Mouse (Mus musculus) neural tube, embryonic 15.5 days (tissue): ENCODE results near the gene Chst8. TPM values are rescaled to one million over a fixed set of nuclear protein-coding genes. Genes with fewer than 3 reads are reported as not detected.

ENCODE experiments used
- ATAC-seq: fragments of 200-750 bp; cut with Nextera tagmentation; 2 replicates; pipeline ENCODE4 v1.8.0; 2017; ENCODE audit warnings: mild to moderate bottlenecking, moderate TSS enrichment, moderate library complexity; ENCODE audit not compliant: low FRiP score
- H3K27ac ChIP-seq: fragments of 300-500 bp; sonication (generic); replicated peaks from 2 replicates; pipeline ENCODE4 v1.5.1; 2015; ENCODE audit warnings: mild to moderate bottlenecking, inconsistent platforms
- H3K27me3 ChIP-seq: fragments of 300-500 bp; sonication (generic); replicated peaks from 2 replicates; pipeline ENCODE4 v1.6.1; 2015; ENCODE audit warnings: inconsistent platforms
- H3K36me3 ChIP-seq: fragments of 300-500 bp; sonication (generic); 2 replicates; pipeline ENCODE4 v1.6.1; 2015; ENCODE audit warnings: inconsistent platforms
- H3K4me1 ChIP-seq: fragments of 300-500 bp; sonication (generic); 2 replicates; pipeline ENCODE4 v1.6.1; 2015; ENCODE audit warnings: inconsistent platforms
- H3K4me2 ChIP-seq: fragments of 300-500 bp; sonication (generic); 2 replicates; pipeline ENCODE4 v1.6.1; 2015; ENCODE audit warnings: inconsistent platforms, mild to moderate bottlenecking, moderate library complexity
- H3K4me3 ChIP-seq: fragments of 300-500 bp; sonication (generic); replicated peaks from 2 replicates; pipeline ENCODE4 v1.5.1; 2015; ENCODE audit warnings: mild to moderate bottlenecking, inconsistent platforms
- H3K9ac ChIP-seq: fragments of 300-500 bp; sonication (generic); replicated peaks from 2 replicates; pipeline ENCODE4 v1.6.1; 2015; ENCODE audit warnings: mild to moderate bottlenecking, inconsistent platforms
- H3K9me3 ChIP-seq: fragments of 300-500 bp; sonication (generic); replicated peaks from 2 replicates; pipeline ENCODE4 v1.6.1; 2016; ENCODE audit warnings: inconsistent platforms
- WGBS: fragments of 180-500 bp; shearing (Covaris S2); methylation state at CpG from one replicate; pipeline ENCODE4 v1.1.7; 2015; ENCODE audit warnings: mixed read lengths; 5-methylcytosine and 5-hydroxymethylcytosine counted together
- polyA plus RNA-seq: library from polyadenylated mRNA; unstranded; fragments of >200 nt; fragmentation: Nextera tagmentation; extraction: Ambion mirVana; gene quantifications from 2 replicates; pipeline ENCODE4 v1.2.1, GENCODE M21; 2015

Chst8 gene
- polyA plus RNA-seq, 1 experiment from 2014 or later, result 13.3 TPM

- Histone ChIP-seq H3K9me3 (no peaks in the 10 kb centered on the region), H3K27ac (no peak overlapping the region), H3K36me3 (no peaks in the 10 kb centered on the region), H3K27me3 (no peaks in the 10 kb centered on the region), H3K9ac (no peak overlapping the region), H3K4me3 (no peak overlapping the region), H3K4me1 (no peaks in the 10 kb centered on the region), H3K4me2 (no peak overlapping the region)
- 24% methylated on average over 11 of the region's 11 CpGs for WGBS
- no peak for ATAC-seq
Measured at GRCm38 (mm10) chr7:34702718-34703351, 109.7 kb downstream of the Chst8 start.

GRCm38 (mm10) chr7:34699888-34700287, 112.6 kb downstream of the Chst8 start:
- Histone ChIP-seq H3K4me2 (no peak overlapping the region), H3K27me3 (no peaks in the 10 kb centered on the region), H3K9ac (no peak overlapping the region), H3K4me3 (no peak overlapping the region), H3K27ac (no peak overlapping the region), H3K9me3 (no peaks in the 10 kb centered on the region), H3K36me3 (no peaks in the 10 kb centered on the region), H3K4me1 (peaks cover 5% of the 10 kb centered on the region; the same call in 1 of the 2 replicates)
- ATAC-seq, result no peak
- WGBS, result 72% methylated on average over 3 of the region's 3 CpGs

- Histone ChIP-seq H3K9ac (no peak overlapping the region), H3K27ac (no peak overlapping the region), H3K4me1 (peaks cover 5% of the 10 kb centered on the region; the same call in 1 of the 2 replicates), H3K36me3 (no peaks in the 10 kb centered on the region), H3K27me3 (no peaks in the 10 kb centered on the region), H3K9me3 (no peaks in the 10 kb centered on the region), H3K4me2 (no peak overlapping the region), H3K4me3 (no peak overlapping the region)
- WGBS, result 40% methylated on average over 9 of the region's 9 CpGs
- no peak for ATAC-seq
Measured at GRCm38 (mm10) chr7:34698221-34698620, 114.3 kb downstream of the Chst8 start.

- Histone ChIP-seq H3K4me3 (no peak overlapping the region), H3K4me1 (peaks cover 12% of the 10 kb centered on the region), H3K9me3 (no peaks in the 10 kb centered on the region), H3K27me3 (no peaks in the 10 kb centered on the region), H3K4me2 (no peak overlapping the region), H3K9ac (no peak overlapping the region), H3K36me3 (no peaks in the 10 kb centered on the region), H3K27ac (no peak overlapping the region)
- WGBS, result 35% methylated on average over 9 of the region's 9 CpGs
- no peak for ATAC-seq
Measured at GRCm38 (mm10) chr7:34696086-34696485, 116.4 kb downstream of the Chst8 start.

- Histone ChIP-seq H3K27me3 (no peaks in the 10 kb centered on the region), H3K9me3 (no peaks in the 10 kb centered on the region), H3K4me2 (no peak overlapping the region), H3K27ac (no peak overlapping the region), H3K9ac (no peak overlapping the region), H3K36me3 (no peaks in the 10 kb centered on the region), H3K4me3 (no peak overlapping the region), H3K4me1 (peaks cover 23% of the 10 kb centered on the region)
- 33% methylated on average over 9 of the region's 9 CpGs for WGBS
- ATAC-seq, result no peak
Measured at GRCm38 (mm10) chr7:34694898-34695297, 117.6 kb downstream of the Chst8 start.

GRCm38 (mm10) chr7:34693916-34694315, 118.6 kb downstream of the Chst8 start:
- no peaks in the 10 kb centered on the region for H3K36me3 ChIP-seq
- H3K27me3 ChIP-seq, result no peaks in the 10 kb centered on the region
- H3K4me3 ChIP-seq, result no peak overlapping the region
- no peak overlapping the region for H3K9ac ChIP-seq
- ATAC-seq, result no peak
- WGBS, result 94% methylated on average over 13 of the region's 13 CpGs
- H3K27ac ChIP-seq, result no peak overlapping the region
- H3K4me2 ChIP-seq, result no peak overlapping the region
- H3K9me3 ChIP-seq, result no peaks in the 10 kb centered on the region
- peaks cover 27% of the 10 kb centered on the region for H3K4me1 ChIP-seq

- no peak overlapping the region for H3K4me3 ChIP-seq
- no peak overlapping the region for H3K9ac ChIP-seq
- ATAC-seq, result no peak
- no peaks in the 10 kb centered on the region for H3K9me3 ChIP-seq
- WGBS, result 56% methylated on average over 4 of the region's 4 CpGs
- no peak overlapping the region for H3K4me2 ChIP-seq
- H3K36me3 ChIP-seq, result no peaks in the 10 kb centered on the region
- H3K4me1 ChIP-seq, result peaks cover 28% of the 10 kb centered on the region
- no peaks in the 10 kb centered on the region for H3K27me3 ChIP-seq
- H3K27ac ChIP-seq, result no peak overlapping the region
Measured at GRCm38 (mm10) chr7:34693072-34693471, 119.4 kb downstream of the Chst8 start.

- ATAC-seq, result no peak
- no peaks in the 10 kb centered on the region for H3K9me3 ChIP-seq
- H3K4me2 ChIP-seq, result no peak overlapping the region
- 0 out of 2 replicates have a peak overlapping the region, but pooled peaks have one; percentile 14 for H3K27ac ChIP-seq
- H3K4me1 ChIP-seq, result peaks cover 28% of the 10 kb centered on the region
- no peak overlapping the region for H3K4me3 ChIP-seq
- H3K27me3 ChIP-seq, result no peaks in the 10 kb centered on the region
- no peak overlapping the region for H3K9ac ChIP-seq
- WGBS, result 41% methylated on average over 13 of the region's 13 CpGs
- H3K36me3 ChIP-seq, result no peaks in the 10 kb centered on the region
Measured at GRCm38 (mm10) chr7:34690111-34690510, 122.4 kb downstream of the Chst8 start.

- Histone ChIP-seq H3K4me1 (peaks cover 28% of the 10 kb centered on the region), H3K27me3 (no peaks in the 10 kb centered on the region), H3K27ac (no peak overlapping the region), H3K4me2 (no peak overlapping the region), H3K36me3 (no peaks in the 10 kb centered on the region), H3K9me3 (no peaks in the 10 kb centered on the region), H3K9ac (no peak overlapping the region), H3K4me3 (no peak overlapping the region)
- WGBS, result 38% methylated on average over 6 of the region's 6 CpGs
- no peak for ATAC-seq
Measured at GRCm38 (mm10) chr7:34689028-34689427, 123.5 kb downstream of the Chst8 start.

- peaks cover 25% of the 10 kb centered on the region for H3K4me1 ChIP-seq
- ATAC-seq, result no peak
- H3K4me3 ChIP-seq, result no peak overlapping the region
- H3K9me3 ChIP-seq, result no peaks in the 10 kb centered on the region
- H3K9ac ChIP-seq, result no peak overlapping the region
- no peak overlapping the region for H3K4me2 ChIP-seq
- no peak overlapping the region for H3K27ac ChIP-seq
- H3K27me3 ChIP-seq, result no peaks in the 10 kb centered on the region
- H3K36me3 ChIP-seq, result no peaks in the 10 kb centered on the region
- 24% methylated on average over 7 of the region's 7 CpGs for WGBS
Measured at GRCm38 (mm10) chr7:34685801-34686200, 126.7 kb downstream of the Chst8 start.

- WGBS, result 64% methylated on average over 4 of the region's 4 CpGs
- Histone ChIP-seq H3K36me3 (no peaks in the 10 kb centered on the region), H3K9me3 (no peaks in the 10 kb centered on the region), H3K4me3 (no peak overlapping the region), H3K9ac (no peak overlapping the region), H3K27me3 (no peaks in the 10 kb centered on the region), H3K4me1 (peaks cover 23% of the 10 kb centered on the region), H3K4me2 (no peak overlapping the region), H3K27ac (no peak overlapping the region)
- no peak for ATAC-seq
Measured at GRCm38 (mm10) chr7:34685176-34685575, 127.3 kb downstream of the Chst8 start.

GRCm38 (mm10) chr7:34680771-34681421, 131.6 kb downstream of the Chst8 start:
- peak; percentile 16; the same call in 1 of the 2 replicates for ATAC-seq
- Histone ChIP-seq H3K9ac (no peak overlapping the region), H3K4me3 (no peak overlapping the region), H3K27me3 (peaks cover 1% of the 10 kb centered on the region; the same call in 1 of the 2 replicates), H3K9me3 (no peaks in the 10 kb centered on the region), H3K27ac (no peak overlapping the region), H3K36me3 (no peaks in the 10 kb centered on the region), H3K4me2 (no peak overlapping the region; the same call in 1 of the 2 replicates), H3K4me1 (peaks cover 19% of the 10 kb centered on the region)
- 37% methylated on average over 15 of the region's 15 CpGs for whole genome bisulfite sequencing
